Mouse (Mus musculus) C2C12 (cell line): Measurements from ENCODE around the gene Map2k1. TPM values are rescaled to one million over a fixed set of nuclear protein-coding genes. Genes with fewer than 3 reads are reported as not detected.

Experiments
- H3K27me3 ChIP-seq: one replicate; pipeline ENCODE4 v1.6.1; 2011; ENCODE audit not compliant: control insufficient read depth, insufficient read depth, insufficient read length
- H3K36me3 ChIP-seq: one replicate; pipeline ENCODE4 v1.6.1; 2011; ENCODE audit not compliant: control insufficient read depth, insufficient read depth
- H3K4me3 ChIP-seq: one replicate; pipeline ENCODE4 v1.5.1; 2011; ENCODE audit warnings: mild to moderate bottlenecking, control low read depth; ENCODE audit not compliant: poor library complexity, insufficient read depth, severe bottlenecking
- H3K79me2 ChIP-seq: one replicate; pipeline ENCODE4 v1.6.1; 2011; ENCODE audit not compliant: control insufficient read depth, insufficient read depth
- H3K79me3 ChIP-seq: one replicate; pipeline ENCODE4 v1.6.1; 2011; ENCODE audit warnings: low read depth, control low read depth
- H3ac ChIP-seq: one replicate; pipeline ENCODE3; 2011; ENCODE audit warnings: low read depth; ENCODE audit not compliant: control insufficient read depth, insufficient read length
- CEBPB ChIP-seq: IDR thresholded peaks from one replicate; pipeline ENCODE4 v1.6.1; 2011; ENCODE audit warnings: low read depth, mild to moderate bottlenecking, control low read depth, moderate library complexity
- CTCF ChIP-seq: IDR thresholded peaks from one replicate; pipeline ENCODE4 v1.5.1; 2011; ENCODE audit not compliant: control insufficient read depth, insufficient read depth, insufficient read length
- FOSL1 ChIP-seq: IDR thresholded peaks from one replicate; pipeline ENCODE4 v1.8.0; 2011; ENCODE audit warnings: mild to moderate bottlenecking, low read length; ENCODE audit not compliant: poor library complexity, insufficient read depth, severe bottlenecking
- MAX ChIP-seq: IDR thresholded peaks from one replicate; pipeline ENCODE4 v1.6.1; 2011; ENCODE audit warnings: mild to moderate bottlenecking, control low read depth
- MYOD1 ChIP-seq: IDR thresholded peaks from one replicate; pipeline ENCODE4 v1.6.1; 2011; ENCODE audit warnings: low read depth; ENCODE audit not compliant: control insufficient read depth, insufficient read length
- MYOG ChIP-seq: IDR thresholded peaks from one replicate; pipeline ENCODE4 v1.6.1; 2011; ENCODE audit not compliant: control insufficient read depth, insufficient read length; ENCODE audit errors: extremely low read depth
- USF1 ChIP-seq: IDR thresholded peaks from one replicate; pipeline ENCODE4 v1.6.1; 2011; ENCODE audit warnings: low read depth, mild to moderate bottlenecking, control low read depth, moderate library complexity
- polyA plus RNA-seq: library from polyadenylated mRNA; unstranded; fragments of >200 nt; fragmentation: generic; extraction: Trizol; gene quantifications from one replicate; pipeline ENCODE4 v1.2.1, GENCODE M21; 2012; ENCODE audit warnings: missing spikeins

The Map2k1 gene
- polyA plus RNA-seq, 1 experiment: 40.8 TPM

- H3K79me2 ChIP-seq: peaks cover 21% of the 10 kb centered on the region
- no peaks in the 10 kb centered on the region for H3K36me3 ChIP-seq
- no peak overlapping the region for H3K4me3 ChIP-seq
- TF ChIP-seq USF1 (no peak), CEBPB (no peak), MYOD1 (no peak), MAX (no peak), MYOG (no peak), FOSL1 (no peak), CTCF (no peak)
- no peaks in the 10 kb centered on the region for H3K27me3 ChIP-seq
- no peak overlapping the region for H3ac ChIP-seq
- peaks cover 15% of the 10 kb centered on the region for H3K79me3 ChIP-seq
Measured at GRCm38 (mm10) chr9:64256204-64256603, 2.8 kb upstream of the Map2k1 start.

DNA sequence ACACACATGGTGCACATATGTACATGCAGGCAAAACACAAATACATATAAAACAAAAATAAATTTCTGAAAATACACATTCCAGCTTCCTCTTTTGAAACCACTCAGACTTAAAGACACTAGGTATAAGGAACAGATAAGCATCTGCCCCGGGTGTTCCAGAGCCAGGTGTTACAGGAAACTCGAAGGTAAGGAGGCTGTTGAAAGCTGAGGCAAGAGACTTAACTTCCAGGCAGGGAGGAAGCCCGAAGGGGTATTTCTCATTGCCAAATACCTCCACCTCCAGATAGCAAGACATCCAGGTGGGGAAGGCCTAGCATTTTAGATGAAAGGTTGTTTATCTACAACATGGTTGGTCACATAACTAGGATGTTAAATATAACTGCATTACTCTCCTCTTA lies 2.0 kb upstream of the Map2k1 start:
- Histone ChIP-seq H3K4me3 (no peak overlapping the region), H3K79me3 (peaks cover 21% of the 10 kb centered on the region), H3K79me2 (peaks cover 29% of the 10 kb centered on the region), H3K27me3 (no peaks in the 10 kb centered on the region), H3K36me3 (no peaks in the 10 kb centered on the region), H3ac (no peak overlapping the region)
- no peak for TF ChIP-seq FOSL1
- TF ChIP-seq USF1: no peak
- no peak for TF ChIP-seq CEBPB
- no peak for TF ChIP-seq MYOD1
- TF ChIP-seq MAX: no peak
- TF ChIP-seq CTCF: no peak
- TF ChIP-seq MYOG: no peak

- peak overlapping the region; percentile 64 for H3K4me3 ChIP-seq
- no peak for TF ChIP-seq CTCF
- TF ChIP-seq USF1: no peak
- no peak for TF ChIP-seq FOSL1
- TF ChIP-seq CEBPB: no peak
- TF ChIP-seq MYOG: no peak
- TF ChIP-seq MAX: no peak
- TF ChIP-seq MYOD1: no peak
- H3K79me2 ChIP-seq: peaks cover 54% of the 10 kb centered on the region
- peak overlapping the region; percentile 85 for H3ac ChIP-seq
- no peaks in the 10 kb centered on the region for H3K27me3 ChIP-seq
- peaks cover 32% of the 10 kb centered on the region for H3K79me3 ChIP-seq
- peaks cover 6% of the 10 kb centered on the region for H3K36me3 ChIP-seq
Measured at GRCm38 (mm10) chr9:64252591-64253020, 825 bp downstream of the Map2k1 start.

- Histone ChIP-seq H3ac (no peak overlapping the region), H3K36me3 (peaks cover 6% of the 10 kb centered on the region), H3K79me2 (peaks cover 70% of the 10 kb centered on the region), H3K27me3 (no peaks in the 10 kb centered on the region), H3K4me3 (no peak overlapping the region), H3K79me3 (peaks cover 40% of the 10 kb centered on the region)
- TF ChIP-seq MAX (no peak), USF1 (no peak), CTCF (no peak)
Measured at GRCm38 (mm10) chr9:64250111-64250730, 3.2 kb downstream of the Map2k1 start.

DNA sequence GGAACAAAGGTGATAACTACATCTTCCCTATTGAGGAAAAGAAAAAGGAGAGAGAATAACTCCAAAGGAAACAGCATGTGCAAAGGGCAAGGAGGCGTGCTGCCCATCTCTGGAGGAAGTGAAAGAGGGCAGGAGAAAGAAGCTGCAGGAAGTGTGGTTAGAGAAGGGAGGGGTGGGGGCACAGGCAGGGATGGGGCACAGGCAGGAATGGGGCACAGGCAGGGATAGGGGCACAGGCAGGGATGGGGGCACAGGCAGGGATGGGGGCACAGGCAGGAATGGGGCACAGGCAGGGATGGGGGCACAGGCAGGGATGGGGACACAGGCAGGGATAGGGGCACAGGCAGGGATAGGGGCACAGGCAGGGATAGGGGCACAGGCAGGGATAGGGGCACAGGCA lies 4.1 kb downstream of the Map2k1 start:
- Histone ChIP-seq H3K4me3 (no peak overlapping the region), H3K36me3 (peaks cover 6% of the 10 kb centered on the region), H3K79me3 (peaks cover 44% of the 10 kb centered on the region), H3ac (no peak overlapping the region), H3K79me2 (peaks cover 79% of the 10 kb centered on the region), H3K27me3 (no peaks in the 10 kb centered on the region)
- TF ChIP-seq FOSL1: no peak
- TF ChIP-seq CEBPB: no peak
- no peak for TF ChIP-seq MYOD1
- TF ChIP-seq MYOG: no peak
- no peak for TF ChIP-seq MAX
- no peak for TF ChIP-seq CTCF

DNA sequence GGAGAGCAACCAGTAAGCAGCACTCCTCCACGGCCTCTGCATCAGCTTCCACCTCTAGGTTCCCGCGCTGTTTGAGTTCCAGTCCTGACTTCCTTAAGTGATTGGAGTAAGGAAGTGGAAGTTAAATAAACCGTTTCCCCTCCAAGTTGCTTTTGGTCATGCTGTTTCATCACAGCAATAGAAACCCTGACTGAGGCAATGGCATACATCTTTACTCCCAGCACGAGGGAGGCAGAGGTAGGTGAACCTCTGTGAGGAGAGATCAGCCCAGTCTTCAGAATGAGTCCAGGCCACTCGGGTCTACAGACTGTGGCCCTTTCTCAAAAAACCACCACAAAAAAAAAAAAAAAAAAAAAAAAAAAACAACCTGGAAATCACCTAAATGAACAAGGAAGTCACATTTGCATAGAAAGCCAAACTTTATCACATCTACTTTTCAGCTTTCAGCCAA lies 11.0 kb downstream of the Map2k1 start:
- H3K79me2 ChIP-seq: peaks cover 78% of the 10 kb centered on the region
- peaks cover 33% of the 10 kb centered on the region for H3K79me3 ChIP-seq
- H3K36me3 ChIP-seq: peaks cover 3% of the 10 kb centered on the region
- no peaks in the 10 kb centered on the region for H3K27me3 ChIP-seq
- H3ac ChIP-seq: no peak overlapping the region
- TF ChIP-seq MYOG (no peak), CEBPB (no peak), CTCF (no peak), USF1 (no peak), MYOD1 (no peak), MAX (no peak), FOSL1 (no peak)
- H3K4me3 ChIP-seq: no peak overlapping the region
